Mouse (Mus musculus) activated CD4-positive, CD25-positive, alpha-beta regulatory T cell, adult 4 months (primary cell): ENCODE results near the gene Abcg4. TPM values are rescaled to one million over a fixed set of nuclear protein-coding genes. Genes with fewer than 3 reads are reported as not detected.
"Not testable (repeated sequence)": the region's sequence is repeated elsewhere in the genome, so short reads cannot be mapped to it uniquely, and the experiment has no call there.

ENCODE experiments used
- ATAC-seq: one replicate; pipeline ENCODE4 v1.8.0; 2017
- polyA plus RNA-seq, 2 experiments: library from polyadenylated mRNA; unstranded; fragments of 100-300 nt; shearing (Covaris generic); gene quantifications; one replicate each; pipeline ENCODE4 v1.2.1; 2017

The Abcg4 gene
- polyA plus RNA-seq, 2 experiments from 2014 or later: not detected

GRCm38 (mm10) chr9:44319105-44319886, 30.9 kb upstream of the Abcg4 start:
- peak; percentile 28 for ATAC-seq

GRCm38 (mm10) chr9:44318826-44319095, 30.3 kb upstream of the Abcg4 start:
- no peak for ATAC-seq

DNA sequence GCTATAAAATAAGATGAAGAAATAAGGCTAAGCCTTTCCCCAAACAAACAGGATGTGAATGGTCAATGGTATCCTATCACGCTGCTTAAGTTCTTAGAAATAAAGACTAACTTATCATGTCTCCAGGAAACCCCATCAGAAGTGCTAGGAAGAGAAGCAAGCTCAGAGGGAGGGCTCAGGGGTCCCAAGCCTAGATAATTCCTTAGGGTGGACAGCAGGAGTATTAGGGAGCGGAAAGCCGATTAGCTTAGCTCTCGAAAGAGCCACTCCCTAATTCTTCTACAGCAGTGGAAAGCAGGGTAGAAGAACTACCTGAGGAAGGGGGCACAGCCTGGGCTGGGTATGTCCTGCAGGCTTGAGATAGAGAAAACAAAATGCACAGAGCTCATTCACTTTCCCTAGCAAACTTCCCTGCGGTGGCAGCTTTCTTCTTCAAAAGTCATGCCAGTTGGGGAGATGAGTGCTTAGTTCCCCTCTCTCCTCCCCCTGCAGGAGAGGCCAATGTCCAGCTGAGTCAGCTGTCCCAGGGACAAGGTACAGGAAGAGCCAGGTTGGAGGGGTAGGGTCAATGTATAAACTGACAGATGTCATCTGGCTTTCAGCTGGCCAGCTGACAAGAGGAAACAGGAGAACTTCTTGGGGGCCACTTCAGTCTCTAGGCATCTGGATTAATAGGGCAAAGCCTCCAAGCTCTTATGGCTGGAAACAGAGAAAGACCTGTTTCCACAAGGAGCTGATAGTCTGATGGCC, 29.8 kb upstream of the Abcg4 start:
- ATAC-seq: no peak

- no peak for ATAC-seq
Observed at GRCm38 (mm10) chr9:44317452-44317851, 29.0 kb upstream of the Abcg4 start.

DNA sequence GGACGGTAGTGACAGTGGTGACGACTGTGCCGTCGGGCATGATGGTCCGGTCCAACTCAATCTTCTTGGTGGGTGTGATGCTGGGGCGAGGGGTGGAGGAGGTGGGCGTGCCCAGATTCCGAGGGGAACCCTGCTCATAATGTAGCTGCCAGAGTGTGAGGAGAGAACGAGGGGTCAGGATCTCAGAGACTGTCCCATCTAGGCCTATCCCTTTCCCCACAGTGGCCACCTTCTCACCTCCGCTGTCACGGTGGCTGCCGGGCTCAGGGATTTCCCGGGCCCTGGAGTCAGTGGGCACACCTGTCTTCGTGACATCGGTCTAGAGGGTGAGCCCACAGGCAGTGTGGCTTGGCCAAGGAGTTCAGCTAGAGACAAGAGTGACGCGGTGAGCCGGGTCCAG, 26.5 kb upstream of the Abcg4 start:
- ATAC-seq: no peak

DNA sequence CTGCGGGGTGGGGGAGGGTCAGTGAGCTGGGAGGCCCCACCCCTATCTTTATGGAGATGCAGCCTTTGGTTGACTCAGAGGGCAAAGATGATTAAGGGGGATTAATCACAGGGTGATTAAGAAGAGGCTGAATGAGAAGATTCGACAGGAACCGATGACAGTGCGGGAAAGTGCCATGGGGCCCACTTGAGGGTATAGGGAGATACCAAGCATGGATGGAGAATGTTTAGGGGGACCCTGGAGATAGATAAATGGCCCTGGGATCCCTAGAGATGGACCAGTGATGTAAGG, 25.8 kb upstream of the Abcg4 start:
- no peak for ATAC-seq

DNA sequence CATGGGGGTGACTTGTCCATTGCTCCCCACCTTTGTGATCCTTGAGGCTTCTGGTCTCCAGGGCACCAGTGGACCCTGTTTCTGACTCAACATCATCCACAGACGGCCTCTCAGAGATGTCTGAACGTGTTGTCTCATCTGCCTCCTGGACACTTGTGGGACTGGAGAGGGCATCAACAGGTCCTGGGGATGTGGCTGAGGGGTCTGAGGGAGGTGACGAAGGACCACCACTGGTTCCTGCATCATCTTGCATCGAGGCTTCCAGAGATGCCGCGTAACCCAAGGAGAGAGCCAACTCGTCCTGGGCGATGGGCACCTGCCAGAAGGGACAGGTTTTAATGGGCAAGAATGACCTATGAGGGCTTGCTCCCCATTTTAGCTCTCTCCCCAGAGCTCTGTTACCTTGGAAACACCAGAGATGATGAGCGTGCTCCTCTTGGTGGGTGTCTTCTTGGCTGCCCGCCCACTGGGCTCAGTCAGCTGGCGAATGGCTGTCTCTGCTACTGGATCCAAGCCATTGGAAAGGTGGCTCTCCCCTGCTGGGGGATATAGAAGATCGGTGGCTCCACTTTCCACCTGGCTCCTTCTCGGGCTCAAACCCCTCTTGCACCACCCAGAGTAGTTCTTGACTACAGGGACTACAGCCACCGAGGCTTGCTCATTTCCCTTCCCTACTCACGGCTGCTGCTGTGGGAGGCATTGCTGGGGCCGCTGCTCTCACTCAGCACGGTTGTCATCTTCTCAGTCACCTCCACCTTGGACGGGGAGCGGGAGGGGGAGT, 25.3 kb upstream of the Abcg4 start:
- ATAC-seq: no peak

DNA sequence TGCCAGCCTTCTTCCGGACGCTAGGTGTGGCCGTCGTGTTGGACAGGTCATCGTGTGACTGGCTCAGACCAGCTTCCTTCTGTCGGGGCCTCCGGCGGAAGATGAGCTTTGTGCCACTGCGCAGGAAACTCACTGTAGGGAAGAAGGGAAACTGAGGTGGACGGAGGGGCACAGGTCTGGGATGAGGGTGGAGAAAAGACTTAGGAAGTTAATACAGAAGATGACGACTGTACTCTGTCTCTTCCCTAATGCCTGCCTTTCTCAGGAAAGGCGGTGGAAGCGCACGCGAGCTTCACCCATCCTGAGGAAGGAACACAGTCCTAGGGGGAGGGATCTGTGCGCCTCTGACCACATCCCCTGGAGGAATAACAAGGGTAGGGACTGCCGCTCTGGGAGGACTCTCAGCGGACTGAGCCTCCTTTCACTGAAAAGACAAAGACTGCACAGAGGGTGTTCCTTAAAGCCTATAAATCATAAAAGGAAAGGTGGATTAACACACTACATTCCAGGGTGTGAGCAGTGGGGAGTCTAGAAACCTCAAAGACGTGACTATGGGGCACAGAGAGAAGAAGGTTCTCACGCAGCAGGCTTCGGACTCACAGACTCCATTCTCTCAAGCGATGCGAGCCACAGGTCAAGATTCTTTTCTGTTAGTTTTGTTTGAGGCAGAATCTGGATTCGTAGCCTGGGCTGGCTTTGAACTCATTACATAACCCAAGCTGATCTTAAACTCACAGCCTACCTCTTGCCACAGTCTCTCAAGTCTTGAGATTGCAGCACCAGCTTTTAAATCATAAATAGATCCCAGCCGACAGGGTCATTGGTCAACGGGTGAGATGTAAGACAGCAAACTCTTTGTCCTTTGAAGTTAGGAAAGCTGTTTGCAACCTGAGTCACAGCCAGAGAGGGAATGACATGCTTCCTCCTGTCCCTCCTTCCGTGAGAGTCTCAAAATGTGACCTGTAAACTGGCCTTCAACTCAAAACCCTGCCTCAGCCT, 23.0 kb upstream of the Abcg4 start:
- ATAC-seq: no peak

GRCm38 (mm10) chr9:44310750-44311135, 22.3 kb upstream of the Abcg4 start:
- no peak for ATAC-seq

DNA sequence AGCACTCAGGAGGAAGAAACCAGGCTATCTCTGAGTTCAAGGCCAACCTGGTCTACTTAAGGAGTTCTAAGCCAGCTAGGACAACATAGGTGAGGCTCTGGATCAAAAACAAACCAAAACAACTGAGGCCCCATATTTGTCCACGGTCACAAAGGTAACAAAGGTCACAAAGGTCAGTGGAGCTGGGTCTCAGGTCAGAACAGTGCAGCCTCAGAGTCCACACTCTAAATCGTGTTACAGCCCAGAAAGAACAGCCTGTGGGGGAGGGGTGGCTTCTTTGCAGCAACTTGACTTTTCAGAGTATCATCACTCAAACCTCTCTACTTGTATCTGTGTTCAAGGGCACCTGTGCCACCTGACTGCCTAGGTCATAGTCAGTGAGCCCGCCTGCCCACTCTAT, 21.3 kb upstream of the Abcg4 start:
- ATAC-seq: no peak

DNA sequence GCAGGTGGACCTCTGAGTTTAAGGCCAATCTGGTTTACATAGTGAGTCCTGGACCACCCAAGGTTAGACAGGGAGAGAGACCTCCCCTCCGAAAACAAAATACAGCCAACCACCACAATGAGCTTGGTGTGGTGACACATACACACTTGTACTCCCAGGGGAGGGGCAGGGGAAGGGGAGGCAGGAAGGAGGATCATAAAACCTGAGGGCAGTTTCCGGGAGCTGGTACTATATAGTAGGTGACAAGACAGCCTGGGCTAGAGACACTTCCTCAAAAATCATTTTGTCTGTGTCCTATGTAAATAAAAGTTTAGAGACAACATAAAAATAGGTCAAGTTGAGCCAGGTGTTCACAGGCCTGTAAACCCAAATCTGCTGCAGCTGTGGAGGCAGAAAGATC, 18.8 kb upstream of the Abcg4 start:
- no peak for ATAC-seq

GRCm38 (mm10) chr9:44306532-44306931, 18.1 kb upstream of the Abcg4 start:
- no peak for ATAC-seq

DNA sequence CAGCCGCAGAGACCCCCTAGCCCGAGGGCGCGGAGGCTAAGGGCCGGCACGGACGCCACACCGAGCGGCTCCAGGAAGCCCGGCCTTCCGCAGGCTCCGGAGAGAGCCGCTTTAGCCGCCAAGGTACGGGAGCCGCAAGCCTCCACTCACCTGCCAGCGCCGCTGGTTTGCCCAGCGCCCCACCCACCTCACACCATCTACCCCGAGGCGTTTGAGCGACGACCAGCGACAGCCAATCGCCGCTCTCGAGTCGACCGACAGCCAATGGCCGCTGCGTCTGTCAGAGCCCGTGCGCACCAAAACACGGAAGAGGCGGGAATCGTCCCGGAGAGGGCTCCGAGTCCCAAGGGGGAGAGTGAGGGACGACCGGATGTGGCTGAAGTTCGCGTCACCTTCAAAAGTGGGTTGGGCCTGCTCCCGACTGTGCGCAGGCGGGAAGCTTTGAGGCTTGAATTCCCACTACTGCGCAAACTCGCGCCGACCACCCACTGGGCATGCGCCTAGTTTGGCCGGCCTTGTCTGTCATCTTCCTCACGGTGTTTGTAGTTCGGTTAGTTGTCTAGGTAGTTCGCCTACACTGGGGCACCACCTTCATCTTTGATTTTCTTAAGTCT, 17.2 kb upstream of the Abcg4 start, which contains the start of gene Hinfp:
Hinfp (minus strand) TSS at position 206 of the 614 bp plus-strand sequence.
- ATAC-seq: peak; percentile 97

DNA sequence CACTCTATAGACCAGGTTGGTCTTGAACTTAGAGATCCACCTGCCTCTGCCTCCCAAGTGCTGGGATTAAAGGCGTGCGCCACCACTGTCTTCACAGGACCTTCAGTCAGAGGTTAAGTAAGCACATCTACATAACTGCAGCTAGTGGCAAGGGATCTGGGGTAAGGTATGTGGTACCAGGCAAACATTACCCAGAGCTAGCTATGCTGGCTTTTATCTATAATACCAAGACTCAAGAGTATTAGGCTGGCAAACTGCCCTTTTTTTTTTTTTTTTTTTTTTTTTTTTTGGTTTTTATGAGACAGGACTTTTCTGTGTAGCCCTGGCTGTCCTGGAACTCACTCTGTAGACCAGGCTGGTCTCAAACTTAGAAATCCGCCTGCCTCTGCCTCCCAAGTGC, 11.6 kb upstream of the Abcg4 start:
- ATAC-seq: not testable (repeated sequence)

GRCm38 (mm10) chr9:44292490-44292889, 4.1 kb upstream of the Abcg4 start:
- ATAC-seq: no peak

- no peak for ATAC-seq
Observed at GRCm38 (mm10) chr9:44288959-44289291, 510 bp upstream of the Abcg4 start.

DNA sequence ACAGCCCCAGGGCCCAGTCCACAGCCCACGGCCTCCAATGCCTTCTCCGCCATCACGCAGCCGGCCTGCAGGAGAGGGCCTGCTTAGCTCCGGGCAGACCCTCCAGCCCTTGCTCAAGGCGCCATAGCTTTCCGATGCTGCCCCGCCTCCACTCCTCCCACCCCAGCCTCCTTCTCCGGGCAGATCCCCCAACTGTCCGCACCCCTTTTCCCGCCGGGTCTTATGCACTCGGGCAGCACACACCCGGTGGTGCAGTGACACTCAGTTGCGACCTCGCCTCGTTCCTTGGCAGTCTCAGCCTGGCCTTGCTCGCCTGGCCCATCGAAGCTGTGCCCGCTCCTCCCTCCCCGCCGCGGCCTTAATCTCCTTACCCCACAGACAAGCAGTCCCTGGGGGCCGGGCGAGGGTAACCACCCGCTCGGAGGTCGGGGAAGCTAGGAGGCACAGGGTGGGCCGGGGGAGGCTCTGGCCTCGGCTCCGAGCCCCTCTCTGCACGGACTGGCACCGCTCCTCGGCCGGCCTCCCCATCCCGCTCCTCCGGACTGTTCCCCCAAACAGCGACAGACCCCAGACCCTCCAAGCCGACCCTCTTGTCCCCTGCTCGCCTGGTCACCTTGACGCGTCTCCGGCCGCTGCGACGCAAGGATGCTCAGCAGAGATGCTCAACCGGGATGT, 877 bp downstream of the Abcg4 start:
- ATAC-seq: no peak

GRCm38 (mm10) chr9:44287003-44287400, 1.4 kb downstream of the Abcg4 start:
- no peak for ATAC-seq

- ATAC-seq: no peak
Observed at GRCm38 (mm10) chr9:44286256-44286850, 2.1 kb downstream of the Abcg4 start.

DNA sequence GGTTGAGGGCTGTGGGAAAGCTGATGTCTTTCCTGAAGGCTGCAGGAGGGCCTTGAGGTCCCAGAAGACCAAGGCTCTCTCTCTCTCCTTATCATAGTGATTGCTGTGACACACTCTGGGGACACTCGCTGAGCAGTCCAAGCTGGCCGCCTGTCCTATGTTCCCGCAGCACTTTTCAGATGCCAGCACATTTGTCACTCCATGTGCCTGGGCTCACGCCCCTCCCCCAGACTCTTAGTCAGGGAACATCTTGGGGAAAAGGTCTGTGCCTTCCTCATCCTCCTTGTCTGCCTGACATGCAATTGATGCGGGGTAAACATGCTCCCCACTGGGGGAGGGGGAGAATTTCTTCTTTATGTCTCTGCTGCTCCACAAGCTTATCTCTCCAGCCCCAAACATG, 5.2 kb downstream of the Abcg4 start:
- no peak for ATAC-seq

DNA sequence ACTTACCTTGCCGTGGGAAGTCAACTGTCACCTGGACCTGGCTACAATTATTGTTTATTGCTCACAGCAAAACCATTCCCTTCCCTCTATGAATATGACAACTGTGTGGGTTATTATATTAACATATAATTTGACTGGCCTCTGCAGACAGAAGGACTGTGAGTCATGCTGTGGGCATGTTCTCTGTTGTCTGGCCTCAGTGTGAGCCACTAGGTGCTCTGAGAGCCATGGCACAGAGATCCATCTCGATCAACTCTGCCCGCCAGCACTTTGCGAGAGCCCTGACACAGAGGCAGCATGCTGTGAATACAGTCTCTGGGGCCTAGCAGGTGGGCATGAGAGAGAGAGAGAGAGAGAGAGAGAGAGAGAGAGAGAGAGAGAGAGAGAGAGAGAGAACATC, 18.4 kb downstream of the Abcg4 start:
- no peak for ATAC-seq
